Mouse (Mus musculus) cortical plate, adult 2 months (tissue): Measurements from ENCODE around the gene Wiz. TPM values are rescaled to one million over a fixed set of nuclear protein-coding genes. Genes with fewer than 3 reads are reported as not detected.
A peak's percentile ranks its signal among the peaks of the same experiment; 100 is the strongest.

ENCODE experiments used
- H3K27ac ChIP-seq: fragments of 200-500 bp; 2 replicates; pipeline ENCODE4 v1.5.1; 2012; ENCODE audit warnings: low read length, control low read depth, inconsistent platforms; ENCODE audit not compliant: insufficient read depth
- H3K4me1 ChIP-seq: fragments of 200-500 bp; 2 replicates; pipeline ENCODE4 v1.6.1; 2011; ENCODE audit warnings: low read length; ENCODE audit not compliant: control insufficient read depth, insufficient read depth
- H3K4me3 ChIP-seq: fragments of 200-500 bp; 2 replicates; pipeline ENCODE4 v1.5.1; 2011; ENCODE audit warnings: mild to moderate bottlenecking, low read length, control low read depth; ENCODE audit not compliant: insufficient read depth
- CTCF ChIP-seq: fragments of 200-500 bp; IDR thresholded peaks from 2 replicates; pipeline ENCODE4 v1.5.1; 2011; ENCODE audit warnings: mild to moderate bottlenecking, control low read depth, low read length; ENCODE audit not compliant: insufficient read depth; ENCODE audit errors: extremely low read depth
- POLR2A ChIP-seq: fragments of 200-500 bp; IDR thresholded peaks from 2 replicates; pipeline ENCODE4 v1.6.1; 2011; ENCODE audit warnings: mild to moderate bottlenecking, low read length, control low read depth; ENCODE audit not compliant: insufficient read depth; ENCODE audit errors: extremely low read depth
- polyA plus RNA-seq: library from polyadenylated mRNA; depleted of rRNA; stranded (reverse); fragments of >200 nt; gene quantifications from 2 replicates; pipeline ENCODE4 v1.2.3, GENCODE M21; 2012

The Wiz gene
- polyA plus RNA-seq, 1 experiment: 36.9 TPM

- TF ChIP-seq CTCF: no peak
- TF ChIP-seq POLR2A: no peak
- Histone ChIP-seq H3K4me1 (peaks cover 1% of the 10 kb centered on the region; the same call in 1 of the 2 replicates), H3K27ac (no peak overlapping the region), H3K4me3 (no peak overlapping the region)
Observed at GRCm38 (mm10) chr17:32334921-32335320, 54.3 kb downstream of the Wiz start.

- no peak overlapping the region for H3K27ac ChIP-seq
- no peak for TF ChIP-seq CTCF
- TF ChIP-seq POLR2A: no peak
- H3K4me1 ChIP-seq: 0 out of 2 replicates have a peak, but pooled peaks cover 1% of the 10 kb centered on the region
- no peak overlapping the region for H3K4me3 ChIP-seq
Observed at GRCm38 (mm10) chr17:32333675-32334303, 55.5 kb downstream of the Wiz start.

DNA sequence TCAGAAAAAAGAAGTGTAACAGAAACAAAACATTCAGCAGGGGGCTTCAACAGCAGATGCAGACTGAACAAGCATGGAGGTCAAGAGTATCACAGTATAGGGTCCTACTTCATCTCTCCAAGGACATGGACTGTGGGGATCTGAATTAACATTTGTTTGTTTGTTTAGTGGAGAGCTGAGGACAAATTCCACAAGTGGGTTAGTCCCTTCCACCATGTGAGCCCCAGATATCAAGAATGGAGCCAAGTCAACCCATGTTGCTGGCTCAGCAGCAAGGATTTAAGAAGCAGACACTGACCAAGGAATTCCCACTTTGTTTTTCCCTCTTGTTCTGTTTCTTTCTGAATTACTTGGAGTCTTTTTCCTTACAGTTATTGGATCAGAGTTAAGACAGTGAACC lies 61.7 kb downstream of the Wiz start:
- Histone ChIP-seq H3K4me1 (no peaks in the 10 kb centered on the region), H3K4me3 (no peak overlapping the region), H3K27ac (no peak overlapping the region)
- TF ChIP-seq CTCF (no peak), POLR2A (no peak)

DNA sequence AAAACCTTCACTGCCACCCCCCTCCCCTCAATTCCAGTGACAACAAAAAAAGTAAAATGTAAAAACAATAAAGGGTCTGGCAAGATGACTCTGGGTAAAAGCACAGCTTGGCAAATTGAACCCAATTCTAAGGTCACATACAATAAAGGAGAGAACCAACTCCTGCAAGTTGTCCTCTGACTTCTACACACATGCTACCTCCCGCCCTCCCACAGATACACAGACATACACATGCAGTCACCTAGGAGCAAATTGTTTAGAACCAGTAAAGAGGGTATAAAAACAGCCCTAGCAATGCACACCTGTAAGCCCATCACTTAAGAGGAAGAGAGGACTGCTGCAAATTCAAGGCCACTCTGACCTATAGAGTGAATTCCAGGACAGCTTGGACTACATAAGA lies 66.4 kb downstream of the Wiz start:
- Histone ChIP-seq H3K27ac (no peak overlapping the region), H3K4me1 (peaks cover 1% of the 10 kb centered on the region; the same call in 1 of the 2 replicates), H3K4me3 (no peak overlapping the region)
- TF ChIP-seq CTCF (no peak), POLR2A (no peak)

GRCm38 (mm10) chr17:32321836-32322235 lies 67.4 kb downstream of the Wiz start:
- Histone ChIP-seq H3K27ac (no peak overlapping the region), H3K4me3 (peak overlapping the region; percentile 73), H3K4me1 (peaks cover 1% of the 10 kb centered on the region; the same call in 1 of the 2 replicates)
- TF ChIP-seq POLR2A (no peak), CTCF (no peak)

GRCm38 (mm10) chr17:32321390-32321734 lies 67.9 kb downstream of the Wiz start:
- Histone ChIP-seq H3K27ac (peak overlapping the region; percentile 41; the same call in 1 of the 2 replicates), H3K4me3 (peak overlapping the region; percentile 73)
- TF ChIP-seq CTCF (no peak), POLR2A (no peak)

DNA sequence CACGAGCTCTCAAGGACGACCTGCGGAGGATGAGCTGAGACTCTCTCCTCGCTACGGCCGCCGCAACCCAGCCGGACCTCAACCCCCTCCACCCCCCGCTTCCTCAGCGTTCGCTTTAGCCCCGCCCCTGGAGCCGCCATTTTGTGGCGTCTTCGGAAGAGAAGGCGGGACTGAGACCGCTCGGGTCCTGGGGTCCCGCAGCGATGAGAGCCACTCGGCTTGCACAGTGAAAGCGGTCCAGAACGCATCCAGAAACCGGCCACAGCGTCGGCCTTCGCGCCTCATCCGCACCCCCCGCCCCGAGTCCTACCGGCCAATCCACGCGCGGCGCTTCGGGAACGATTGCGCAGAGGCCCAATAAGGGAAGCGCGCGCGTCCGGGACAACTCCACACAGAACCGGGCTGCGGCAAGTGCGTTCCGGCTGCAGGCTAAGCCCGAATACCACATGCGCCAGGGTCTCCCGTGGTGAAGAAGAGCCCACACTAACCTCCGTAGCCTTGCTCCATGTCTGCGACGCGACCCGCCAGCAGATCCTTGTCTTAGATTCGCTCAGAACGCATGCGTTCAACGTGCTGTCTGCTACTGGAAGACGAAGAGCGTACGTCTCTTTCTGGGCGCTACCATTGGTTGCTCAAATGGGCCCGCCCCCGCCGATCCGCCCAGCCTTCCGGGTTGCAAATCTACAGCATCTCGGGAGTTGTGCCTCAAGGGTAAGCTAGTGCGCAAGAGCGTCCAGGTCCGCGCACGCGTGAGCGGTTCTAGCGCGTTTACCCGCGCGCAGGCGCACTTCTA lies 68.4 kb downstream of the Wiz start, which contains the start of gene Akap8:
Gene Akap8 (minus strand): TSS at position 642 of the 793 bp plus-strand sequence.
- peak within 1 kb of the TSS; percentile 62 for H3K27ac ChIP-seq
- no peak for TF ChIP-seq CTCF
- peak; percentile 98 for TF ChIP-seq POLR2A
- peaks cover 1% of the 10 kb centered on the region; the same call in 1 of the 2 replicates for H3K4me1 ChIP-seq
- H3K4me3 ChIP-seq: peak within 1 kb of the TSS; percentile 73

More at GRCm38 (mm10) chr17:32321390-32321734, 67.9 kb downstream of the Wiz start:
- H3K4me1 ChIP-seq: peaks cover 1% of the 10 kb centered on the region; the same call in 1 of the 2 replicates

DNA sequence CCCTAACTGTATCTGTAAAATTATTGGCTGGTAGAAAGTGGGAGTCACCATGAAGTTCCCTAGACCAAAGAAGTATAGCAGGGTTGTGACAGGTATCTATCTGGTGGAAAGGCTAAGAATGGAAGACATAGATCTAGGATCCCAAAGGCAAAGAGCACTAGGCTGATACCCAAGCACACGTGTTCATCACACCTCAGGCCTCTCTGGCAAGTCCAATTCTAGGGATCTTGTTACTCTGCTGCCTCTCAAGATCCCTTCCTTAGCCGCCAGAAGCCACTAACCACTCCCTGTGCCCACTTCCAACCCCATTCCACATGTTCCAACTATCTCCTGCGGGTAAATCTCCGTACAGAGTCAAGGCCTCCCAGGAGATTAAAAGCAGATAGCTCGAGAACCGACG lies 69.3 kb downstream of the Wiz start:
- H3K4me1 ChIP-seq: peaks cover 1% of the 10 kb centered on the region; the same call in 1 of the 2 replicates
- no peak for TF ChIP-seq POLR2A
- H3K27ac ChIP-seq: no peak overlapping the region
- H3K4me3 ChIP-seq: peak overlapping the region; percentile 73

DNA sequence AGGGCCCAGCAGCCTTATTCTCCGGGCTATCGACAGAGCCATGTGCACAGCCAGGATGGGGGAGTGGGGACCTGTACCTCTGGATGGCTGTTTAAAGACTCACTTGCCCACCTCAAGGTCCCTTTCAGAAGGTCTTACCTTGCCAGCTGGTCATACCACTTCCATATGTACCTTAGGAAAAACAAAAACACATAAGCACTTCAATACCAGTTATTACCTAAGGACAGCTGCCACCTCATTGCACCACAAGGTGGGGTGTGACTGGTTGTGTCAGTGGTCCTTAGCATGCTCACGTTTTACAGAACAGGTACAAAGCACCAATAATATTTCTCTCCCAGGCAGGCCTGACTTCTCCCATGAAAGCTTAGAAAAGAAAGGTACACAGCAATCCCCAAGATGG lies 71.5 kb downstream of the Wiz start:
- Histone ChIP-seq H3K27ac (no peak overlapping the region), H3K4me3 (no peak overlapping the region), H3K4me1 (peaks cover 1% of the 10 kb centered on the region; the same call in 1 of the 2 replicates)
- TF ChIP-seq POLR2A: no peak
- no peak for TF ChIP-seq CTCF
